Mouse (Mus musculus) 416B (cell line): ENCODE measurements around the gene Strc.
"Not testable (repeated sequence)": the region's sequence is repeated elsewhere in the genome, so short reads cannot be mapped to it uniquely, and the experiment has no call there.

ENCODE experiments used
- DNase-seq: peaks from one replicate; pipeline ENCODE4 v3.0.0; 2011; ENCODE audit warnings: low read depth

The Strc gene

GRCm38 (mm10) chr2:121386961-121387575 is at the start of gene Strc:
Gene Strc, minus strand, starts transcription at chr2:121387168.
- DNase-seq: not testable (repeated sequence)

DNA sequence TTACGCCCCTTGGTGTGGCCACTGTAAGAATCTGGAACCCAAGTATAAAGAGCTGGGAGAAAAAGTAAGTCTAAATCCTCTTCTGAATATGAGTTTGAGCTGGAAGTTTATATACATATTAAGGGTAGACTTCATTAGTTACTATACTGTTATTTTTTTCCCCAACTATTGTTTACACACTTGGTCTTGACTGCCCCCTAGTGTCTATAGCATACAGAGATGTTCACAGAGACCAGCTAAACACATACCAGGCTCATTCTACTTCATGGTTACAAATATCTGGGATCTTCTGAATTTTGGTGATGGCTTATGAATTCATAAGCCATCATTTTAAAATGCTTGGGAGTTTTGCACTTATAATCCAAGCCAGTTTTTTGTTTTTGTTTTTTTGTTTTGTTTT is 47.9 kb upstream of the Strc start:
- DNase-seq: peak; percentile 62

GRCm38 (mm10) chr2:121425890-121426289 is 38.9 kb upstream of the Strc start:
- DNase-seq: no peak

DNA sequence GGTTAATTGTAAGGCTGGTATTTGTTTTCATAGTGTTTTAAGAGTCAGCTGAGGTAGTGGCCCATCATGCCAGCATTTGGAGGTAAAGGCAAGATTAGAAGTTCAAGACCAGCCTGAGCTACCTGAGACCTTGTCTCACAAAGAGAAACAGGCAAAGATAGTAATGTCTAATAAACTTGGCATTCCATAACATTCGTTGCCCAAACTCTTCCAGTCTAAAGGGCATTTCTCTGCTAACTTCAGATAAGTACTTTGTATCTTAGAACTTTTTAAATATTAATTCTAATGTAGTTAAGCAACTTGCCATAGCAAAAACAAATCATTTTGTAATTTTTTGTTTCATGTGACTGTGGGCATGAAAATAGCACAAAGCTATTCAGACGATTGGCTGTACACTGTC is 36.2 kb upstream of the Strc start:
- DNase-seq: no peak

DNA sequence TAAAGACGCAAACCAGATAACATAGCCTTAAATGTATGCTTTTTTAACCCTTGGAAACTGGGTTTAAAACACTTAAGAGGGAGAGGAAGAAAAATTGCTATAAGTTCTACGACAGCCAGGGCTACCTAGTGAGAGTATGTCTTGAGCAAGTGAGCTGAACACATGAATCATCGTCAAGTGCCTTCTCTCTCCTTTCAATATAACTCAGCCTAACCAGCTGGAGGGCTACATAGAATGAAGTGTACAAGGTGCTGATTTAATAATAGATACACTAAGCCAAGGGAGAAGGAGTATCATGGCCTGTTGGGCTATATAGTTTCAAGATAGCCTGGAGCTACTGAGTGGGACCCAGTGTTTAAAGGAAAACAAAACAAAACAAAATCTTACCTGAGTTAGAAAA is 31.5 kb upstream of the Strc start:
- no peak for DNase-seq

GRCm38 (mm10) chr2:121416356-121416755 is 29.4 kb upstream of the Strc start:
- no peak for DNase-seq

DNA sequence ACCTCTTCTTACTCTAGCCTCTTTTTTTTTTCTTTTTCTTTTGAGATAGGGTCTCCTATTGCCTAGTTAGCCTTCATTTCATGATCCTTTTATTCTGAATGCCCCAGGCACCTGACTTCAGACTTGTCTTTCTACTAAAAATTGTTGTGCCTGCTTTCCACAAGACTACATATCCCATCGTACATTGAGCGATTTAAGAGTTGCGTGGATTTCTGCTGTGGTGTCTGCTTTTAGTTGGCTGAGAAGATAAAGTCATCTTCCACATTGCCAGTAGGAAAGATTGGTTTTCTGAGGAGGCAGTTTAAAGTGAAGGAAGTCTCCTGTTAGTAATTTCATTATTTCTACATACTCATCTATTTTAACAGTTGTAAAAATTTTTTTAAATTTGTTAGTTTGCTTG is 28.6 kb upstream of the Strc start:
- no peak for DNase-seq

- DNase-seq: peak; percentile 20
Observed at GRCm38 (mm10) chr2:121415103-121415502, 28.1 kb upstream of the Strc start.

- DNase-seq: peak; percentile 77
Observed at GRCm38 (mm10) chr2:121414139-121414685, 27.2 kb upstream of the Strc start.

DNA sequence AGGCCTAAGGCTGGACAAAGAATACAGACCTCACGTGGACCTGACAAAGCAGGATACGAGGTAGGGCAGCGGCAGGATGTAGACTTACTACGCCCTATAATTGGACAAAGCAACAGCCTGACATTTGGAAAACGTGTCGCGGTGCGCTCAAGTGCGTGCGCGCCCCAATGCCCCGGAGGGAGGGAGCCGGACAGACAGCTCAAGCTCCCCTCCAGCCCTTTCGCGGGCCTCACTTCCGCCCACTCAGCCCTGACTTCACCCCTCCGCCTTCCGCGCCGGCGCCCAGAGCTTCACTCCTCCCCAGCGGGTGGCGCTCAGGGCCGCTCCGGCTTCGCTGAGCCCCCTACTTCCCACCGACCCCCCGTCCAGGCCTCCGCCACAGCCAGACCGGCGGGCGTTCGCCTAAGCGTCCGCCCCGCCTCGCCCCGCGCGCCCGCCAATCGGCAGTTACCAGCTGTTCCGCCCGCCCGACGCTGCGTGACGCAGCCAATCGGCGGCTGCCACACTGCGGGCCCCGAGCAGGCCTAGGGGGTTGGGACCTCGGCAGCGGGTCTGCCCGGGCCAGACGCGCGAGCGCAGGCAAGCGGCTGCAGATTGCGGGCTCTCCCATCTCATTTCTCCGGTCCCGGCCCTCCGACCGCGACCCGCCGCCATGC is 26.5 kb upstream of the Strc start, which contains the start of the genes Pdia3 and Catsper2:
TSS of gene Pdia3 (plus strand) at position 389 of the 656 bp plus-strand sequence.
TSS of gene Catsper2 (minus strand) at position 406 of the 656 bp plus-strand sequence.
- peak; percentile 96 for DNase-seq

GRCm38 (mm10) chr2:121412843-121413386 is 25.9 kb upstream of the Strc start:
- DNase-seq: no peak

- peak; percentile 81 for DNase-seq
Observed at GRCm38 (mm10) chr2:121408160-121408559, 21.2 kb upstream of the Strc start.

DNA sequence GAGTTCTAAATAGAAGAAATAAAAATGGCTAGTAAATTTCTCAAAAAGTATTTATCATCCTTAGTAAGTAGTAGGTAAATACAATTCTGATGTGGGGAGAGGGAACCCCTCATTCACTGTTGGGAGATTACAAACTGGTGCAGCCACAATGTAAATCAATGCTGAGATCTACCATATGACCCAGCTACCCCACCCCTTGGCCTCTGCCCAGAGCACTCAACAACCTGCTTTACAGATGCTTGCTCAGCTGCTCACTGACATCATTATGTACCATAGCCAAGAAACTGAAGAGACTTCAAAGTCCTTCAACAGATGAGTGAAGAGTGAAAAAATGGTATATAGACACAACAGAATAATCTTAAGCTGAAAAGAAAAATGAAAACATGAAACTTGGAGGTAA is 16.3 kb upstream of the Strc start:
- DNase-seq: no peak

GRCm38 (mm10) chr2:121396624-121397023 is 9.7 kb upstream of the Strc start:
- peak; percentile 87 for DNase-seq

GRCm38 (mm10) chr2:121374766-121375165 is 12.2 kb downstream of the Strc start:
- DNase-seq: no peak

DNA sequence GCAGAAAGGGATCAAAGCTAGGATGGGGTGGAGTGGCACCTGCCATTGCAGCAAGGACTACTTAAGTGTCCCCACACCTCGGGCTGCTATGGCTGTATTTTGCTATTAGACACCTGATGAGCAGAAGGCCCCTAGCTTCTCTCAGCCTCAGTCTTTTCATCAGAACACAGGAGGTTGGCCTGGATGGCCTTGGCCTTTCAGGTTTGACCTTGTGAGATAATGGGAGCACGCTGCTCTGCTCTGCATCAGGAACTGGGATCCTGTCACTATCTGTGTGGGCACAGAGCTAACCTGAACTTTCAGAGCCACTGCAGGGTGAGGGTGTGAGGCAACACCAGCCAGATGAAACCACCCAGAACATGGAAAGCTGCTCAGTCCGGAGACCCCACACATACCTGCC is 14.7 kb downstream of the Strc start:
- DNase-seq: no peak

GRCm38 (mm10) chr2:121370921-121371320 is 16.0 kb downstream of the Strc start:
- DNase-seq: no peak

- DNase-seq: no peak
Observed at GRCm38 (mm10) chr2:121368831-121369230, 18.1 kb downstream of the Strc start.

- no peak for DNase-seq
Observed at GRCm38 (mm10) chr2:121363656-121364055, 23.3 kb downstream of the Strc start.

DNA sequence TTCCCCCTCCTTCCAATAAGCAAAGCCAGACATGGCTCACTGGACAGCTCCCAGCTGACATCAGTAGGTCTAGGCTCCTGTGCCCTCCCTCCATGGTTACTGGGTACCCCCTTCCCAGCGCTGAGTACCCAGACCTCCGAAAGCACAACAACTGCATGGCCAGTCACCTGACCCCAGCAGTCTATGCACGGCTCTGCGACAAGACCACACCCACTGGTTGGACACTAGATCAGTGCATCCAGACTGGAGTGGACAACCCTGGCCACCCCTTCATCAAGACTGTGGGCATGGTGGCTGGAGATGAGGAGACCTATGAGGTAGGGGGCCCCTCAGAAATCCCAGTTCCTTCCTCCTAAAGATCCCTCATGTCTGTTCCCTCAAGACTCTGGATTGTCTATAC is 27.5 kb downstream of the Strc start:
- no peak for DNase-seq

GRCm38 (mm10) chr2:121358381-121358780 is 28.6 kb downstream of the Strc start:
- DNase-seq: peak; percentile 48

DNA sequence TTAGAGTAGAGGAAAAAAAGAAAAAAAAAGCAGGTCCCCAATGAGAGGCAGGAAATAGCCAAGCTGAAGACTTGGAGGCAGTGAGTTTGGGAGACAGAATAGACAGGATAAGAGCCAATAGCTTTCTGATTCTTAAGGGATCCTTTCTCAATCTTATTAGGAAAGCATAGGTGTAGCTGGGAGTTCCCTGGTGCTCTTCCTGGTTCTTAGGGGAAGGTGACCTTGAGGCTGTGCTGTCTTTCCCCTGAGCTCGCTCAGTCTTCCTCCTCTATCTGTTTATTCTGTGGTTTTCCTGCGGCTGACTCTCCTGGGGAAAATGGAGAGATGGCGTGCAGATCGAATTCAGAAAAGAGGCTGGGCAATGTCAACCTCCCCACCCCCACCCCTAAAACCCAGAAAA is 29.0 kb downstream of the Strc start:
- peak; percentile 10 for DNase-seq

- DNase-seq: no peak
Observed at GRCm38 (mm10) chr2:121357494-121357893, 29.5 kb downstream of the Strc start, which contains the start of gene Ckmt1. Gene Ckmt1, plus strand, starts transcription at chr2:121357714.
